Mouse (Mus musculus) spleen, adult 18-20 months (tissue): ENCODE measurements at regions not wholly inside any gene's neighbourhood (a gene's known extent, or its start where the extent isn't known, plus 50 kb on each side); places are given as distances from the start of the nearest gene placed in this dataset.

Experiments
- DNase-seq, 2 experiments: peaks; one replicate each; pipeline ENCODE4 v3.0.0; 2022; ENCODE audit warnings: mixed read lengths in 2 of 2

DNA sequence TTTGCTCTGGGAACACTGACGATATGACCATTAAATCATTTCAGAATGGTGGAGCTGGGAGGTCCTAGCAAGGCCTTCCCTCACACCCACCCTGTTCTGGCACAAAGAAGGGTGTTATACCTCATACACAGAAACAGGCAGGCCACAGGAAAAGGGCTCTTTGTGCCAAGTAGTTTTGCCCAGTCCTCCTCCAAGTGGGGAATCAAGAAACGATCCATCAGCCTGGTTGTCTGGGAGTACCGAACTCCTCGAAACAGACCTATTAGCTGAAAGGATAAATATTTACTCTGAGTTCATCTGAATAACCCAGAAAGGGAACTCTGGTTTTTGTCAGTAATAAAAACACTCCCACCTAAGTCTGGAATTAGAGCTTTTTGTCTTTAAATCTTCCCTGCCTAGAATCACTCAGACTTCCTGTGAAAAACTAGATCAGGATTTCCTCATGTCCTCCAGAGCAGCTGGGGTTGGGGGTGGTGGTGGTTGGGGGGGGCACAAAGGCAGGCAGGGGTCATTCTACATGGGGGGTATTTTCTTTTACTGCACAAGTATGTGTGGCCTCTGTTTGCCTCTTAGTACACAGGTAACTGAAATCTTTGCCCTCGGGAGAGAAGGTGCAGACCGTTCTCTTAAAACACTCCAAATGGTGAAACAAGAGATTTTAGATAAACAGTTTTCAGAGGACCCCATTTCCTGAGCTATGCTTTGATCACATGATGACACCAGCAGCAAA lies 681.3 kb downstream of the Gsdmc2 start:
- no peak for DNase-seq

DNA sequence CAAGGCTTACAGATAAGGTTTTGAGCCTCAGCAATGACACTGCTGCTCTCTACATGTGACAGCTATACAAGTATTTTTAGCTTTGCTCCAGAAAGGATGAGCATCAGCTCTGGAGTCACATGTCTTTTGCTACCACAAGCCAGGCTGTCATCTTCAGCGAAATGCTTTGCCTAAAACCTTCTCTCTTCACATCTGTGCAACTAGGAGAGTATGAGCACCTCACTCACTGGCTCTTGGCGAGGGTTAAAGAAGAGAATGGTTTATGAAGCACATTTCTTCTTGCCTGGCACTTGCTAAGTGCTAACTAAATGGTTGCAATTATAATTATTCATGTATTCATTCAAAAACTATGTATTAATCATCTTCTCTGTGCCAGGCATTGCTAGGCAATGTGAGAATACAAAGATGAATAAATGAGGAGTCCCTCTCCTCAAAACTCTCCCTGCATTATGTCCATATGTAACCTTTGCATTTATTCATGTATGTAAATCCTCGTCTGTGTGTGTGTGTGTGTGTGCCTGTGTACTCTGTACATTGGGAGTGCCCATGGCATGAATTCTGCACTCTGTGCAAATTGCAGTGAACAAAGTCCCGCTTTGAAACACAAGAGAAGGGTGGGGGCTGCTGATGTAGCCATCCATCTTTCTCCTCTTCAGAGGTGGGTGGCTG lies 682.0 kb downstream of the Gsdmc2 start:
- no peak for DNase-seq

DNA sequence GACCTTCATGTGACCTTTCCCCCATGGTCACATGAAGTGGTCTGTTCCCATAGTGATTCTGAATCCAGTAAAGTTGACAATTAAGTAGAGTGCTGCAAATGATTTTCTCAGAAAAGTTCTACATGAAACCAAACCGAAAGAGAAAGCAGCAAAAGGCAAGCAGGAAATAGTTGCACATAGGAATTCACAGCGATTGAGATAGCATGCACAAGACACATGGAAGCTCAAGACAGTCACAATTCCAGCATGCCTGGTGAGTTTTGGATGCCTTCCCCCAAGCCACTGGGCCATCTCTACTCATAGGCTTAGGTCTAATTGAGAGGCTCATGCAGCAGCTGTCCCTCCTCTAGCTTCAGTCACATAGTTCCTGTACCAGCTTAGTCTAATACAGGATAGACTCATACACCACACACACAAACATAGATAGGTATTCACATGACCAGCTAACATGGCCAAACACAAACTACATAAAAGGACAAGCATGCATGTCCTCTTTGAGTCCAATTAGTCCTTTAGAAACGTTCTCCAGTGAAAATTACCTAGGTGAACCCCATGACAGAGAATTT lies 721.8 kb downstream of the Gsdmc2 start:
- no peak for DNase-seq

DNA sequence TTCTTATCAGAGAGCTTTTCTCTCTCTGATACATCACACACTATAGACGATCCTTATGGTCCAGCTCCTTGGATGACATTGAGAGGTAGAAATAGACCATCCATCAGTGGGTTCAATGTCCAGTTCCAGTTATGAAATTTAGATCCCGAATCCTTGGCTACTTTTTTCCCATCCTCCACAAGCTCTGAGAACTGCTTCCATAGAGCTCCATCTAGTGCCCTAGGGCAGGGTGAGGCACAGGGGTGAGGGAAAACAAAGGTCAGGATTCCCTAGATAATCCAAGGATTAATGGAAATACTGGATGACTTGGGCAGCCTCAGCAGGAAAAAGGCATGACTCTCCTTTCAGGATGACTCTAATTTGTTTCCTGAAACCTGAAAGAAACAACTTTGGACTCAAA lies 732.1 kb downstream of the Gsdmc2 start:
- no peak for DNase-seq

DNA sequence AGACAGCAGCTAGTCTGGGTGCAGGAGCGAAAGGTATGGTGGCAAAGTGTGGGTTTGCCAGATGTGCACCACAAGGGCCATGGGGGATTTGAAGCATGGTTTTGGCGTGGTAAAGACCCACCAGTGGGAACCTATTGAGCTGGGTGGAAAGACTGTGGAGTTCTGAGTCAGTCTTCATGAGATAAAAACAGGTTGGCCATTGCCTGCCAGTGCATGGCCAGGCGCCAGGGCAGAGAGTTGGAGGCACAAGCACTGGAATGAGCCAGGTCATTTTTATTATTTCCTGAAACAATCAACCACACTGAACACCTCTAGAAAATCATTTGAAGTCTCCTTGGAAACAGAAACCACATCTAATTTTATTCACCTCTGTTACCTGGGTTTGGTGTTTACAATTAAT lies 744.9 kb downstream of the Gsdmc2 start:
- no peak for DNase-seq

DNA sequence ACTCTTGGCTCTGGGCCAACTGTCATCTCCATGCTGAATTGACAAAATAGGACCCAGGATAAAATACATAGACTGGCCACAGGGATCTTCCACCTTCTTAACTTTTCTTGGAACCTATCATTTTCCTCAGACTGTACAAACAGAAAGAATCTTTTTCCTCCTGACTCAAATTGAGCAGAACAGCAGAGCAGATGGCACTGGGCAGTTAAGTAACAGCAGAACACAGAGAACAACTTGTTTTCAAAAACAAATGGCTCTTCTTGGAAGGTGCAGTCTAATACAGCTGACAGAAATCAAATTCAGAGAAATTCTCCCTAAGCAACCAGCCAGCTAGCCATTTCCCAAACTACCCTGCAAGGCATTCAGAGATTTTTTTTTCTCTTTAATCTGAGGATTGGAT lies 763.0 kb downstream of the Gsdmc2 start:
- no peak for DNase-seq

DNA sequence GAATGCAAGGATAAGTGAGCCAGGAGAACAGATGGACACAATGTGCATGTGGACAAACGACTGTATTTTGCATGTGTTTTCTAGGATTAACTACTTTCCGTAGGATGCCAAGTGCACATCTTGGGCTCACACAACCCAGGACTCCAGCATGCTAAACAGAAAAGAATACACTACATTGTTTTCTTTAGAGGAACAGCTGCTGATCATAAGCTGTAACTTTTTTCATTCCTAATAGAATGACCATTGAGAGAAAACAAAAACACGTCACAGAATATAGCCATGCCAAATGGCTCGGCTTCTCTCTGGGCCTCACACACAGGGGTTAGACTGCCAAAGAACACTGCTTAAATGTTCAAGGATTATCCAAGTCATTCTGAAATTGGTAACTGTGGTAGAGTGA lies 765.2 kb downstream of the Gsdmc2 start:
- no peak for DNase-seq

DNA sequence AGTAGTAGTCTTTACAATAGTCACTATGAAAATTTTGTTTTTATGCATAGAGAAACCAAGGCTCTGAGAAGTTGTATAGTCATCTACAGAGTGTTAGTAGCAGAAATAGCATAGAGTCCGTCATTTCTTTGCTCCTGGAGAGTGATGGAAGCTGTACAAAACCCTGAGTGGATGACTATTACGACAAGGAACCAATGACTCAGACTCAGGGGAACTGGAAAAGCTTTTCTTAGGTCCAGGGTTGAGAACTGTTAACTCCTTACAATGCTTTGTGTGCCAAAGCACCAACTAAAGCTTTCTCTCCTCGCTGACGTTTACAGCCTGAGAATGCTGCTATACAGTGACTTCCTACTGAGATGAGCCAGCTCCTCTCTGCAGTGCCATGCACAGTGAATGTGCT lies 773.1 kb downstream of the Gsdmc2 start:
- no peak for DNase-seq

DNA sequence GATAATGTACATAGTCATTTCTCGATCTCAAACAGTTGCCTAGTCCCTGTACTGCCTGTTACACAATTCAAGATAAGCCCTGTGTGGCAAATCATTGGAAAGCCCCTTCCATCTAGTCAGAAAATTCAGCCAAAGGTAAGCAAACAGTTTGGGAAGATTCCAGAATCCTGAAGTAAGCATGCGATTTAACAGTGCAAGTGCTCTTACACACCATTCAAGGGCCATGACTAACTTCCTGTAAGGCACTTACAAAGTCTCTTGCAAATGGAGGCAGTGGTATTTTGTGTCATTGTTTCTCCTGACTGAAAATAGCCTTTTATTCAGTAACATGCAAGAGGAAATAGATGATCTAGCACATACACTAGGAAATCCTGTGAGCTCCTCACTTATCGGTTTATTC lies 777.9 kb downstream of the Gsdmc2 start:
- no peak for DNase-seq

DNA sequence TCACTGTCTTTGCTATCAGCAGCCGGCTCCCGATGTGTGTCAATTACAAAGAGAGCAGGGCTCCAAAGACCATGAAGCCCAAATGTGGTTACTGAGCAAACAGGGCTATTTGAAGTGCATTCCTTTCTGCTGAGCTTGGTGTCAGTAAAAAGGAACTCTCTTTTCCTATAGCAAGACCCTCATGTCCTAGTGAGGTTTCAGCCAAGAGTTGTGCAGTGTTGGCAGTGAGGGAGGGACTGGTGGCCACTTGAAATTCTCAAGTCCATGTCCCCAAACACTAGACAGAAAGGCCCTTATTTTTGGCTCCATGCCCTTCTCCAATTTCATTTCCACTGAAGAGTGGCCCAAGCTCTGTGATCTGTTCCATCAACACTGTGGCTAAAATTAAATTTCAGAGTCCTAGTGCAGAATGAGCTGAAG lies 778.9 kb downstream of the Gsdmc2 start:
- no peak for DNase-seq

DNA sequence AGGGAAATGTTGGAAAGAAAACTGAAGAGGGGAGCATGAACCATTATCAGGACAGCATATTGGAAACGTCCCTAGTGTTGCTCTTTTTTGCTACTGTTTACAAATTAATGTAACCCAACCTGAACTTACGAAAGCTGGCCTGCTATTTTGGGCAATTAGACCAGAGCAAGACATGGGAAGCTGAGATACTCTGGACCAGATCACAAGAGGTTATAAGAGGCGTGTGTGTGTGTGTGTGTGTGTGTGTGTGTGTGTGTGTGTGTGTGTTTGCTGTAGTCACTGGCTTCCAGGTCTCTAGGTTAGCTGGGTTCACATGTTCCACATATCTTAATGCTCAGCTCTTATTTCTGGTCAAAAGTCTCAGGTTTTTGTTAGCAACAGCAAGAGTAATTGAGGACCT lies 783.1 kb downstream of the Gsdmc2 start:
- no peak for DNase-seq

DNA sequence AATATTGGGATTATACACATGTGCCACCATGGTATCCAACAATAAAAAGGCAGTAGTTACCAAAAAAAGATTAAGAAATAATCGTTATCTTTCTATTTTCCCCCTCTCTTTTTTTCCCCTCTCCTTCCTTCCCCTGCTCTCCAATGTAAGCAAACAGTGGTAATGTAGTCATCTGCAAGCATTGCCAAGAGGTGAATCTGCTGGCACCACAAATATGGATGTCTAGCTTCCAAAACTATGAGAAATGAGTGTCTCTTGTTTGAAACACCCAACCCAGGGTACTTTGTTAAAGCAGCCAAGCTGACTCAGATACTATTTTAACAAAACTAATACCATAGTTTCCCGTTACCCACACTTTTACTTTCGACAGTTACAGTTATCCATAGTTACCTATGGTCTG lies 784.2 kb downstream of the Gsdmc2 start:
- no peak for DNase-seq

DNA sequence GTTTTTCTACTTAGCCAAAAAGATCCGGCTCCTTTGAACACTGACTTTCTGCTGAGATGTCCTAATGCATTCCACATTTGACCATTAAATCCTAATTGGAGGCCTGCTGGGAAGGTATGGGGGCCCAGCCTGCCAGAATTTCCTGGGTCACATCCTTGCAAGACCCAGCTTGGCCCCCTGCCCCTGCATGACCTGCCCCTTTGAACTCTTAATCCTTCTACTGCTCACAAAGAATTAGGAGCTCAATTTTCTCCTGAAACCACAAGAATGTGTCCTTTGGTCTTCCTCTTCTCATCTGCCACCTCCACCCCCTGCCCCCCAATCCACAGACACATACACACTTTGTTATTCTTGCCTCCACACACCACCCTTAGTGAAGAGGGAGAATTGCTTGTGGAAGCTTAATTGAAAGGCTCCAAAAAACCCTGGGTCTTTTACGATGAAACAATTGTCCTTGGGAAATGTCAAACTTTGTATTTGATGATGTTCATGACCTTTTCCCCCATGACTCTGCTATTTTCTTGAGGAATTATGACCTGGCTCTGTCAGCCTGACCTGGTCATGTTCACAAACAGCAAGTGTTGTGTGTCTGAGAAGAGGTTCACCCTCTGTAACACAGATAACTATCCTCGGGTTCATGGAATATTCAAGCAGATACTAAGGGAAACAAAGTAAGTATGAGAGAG lies 792.3 kb downstream of the Gsdmc2 start:
- DNase-seq = no peak

DNA sequence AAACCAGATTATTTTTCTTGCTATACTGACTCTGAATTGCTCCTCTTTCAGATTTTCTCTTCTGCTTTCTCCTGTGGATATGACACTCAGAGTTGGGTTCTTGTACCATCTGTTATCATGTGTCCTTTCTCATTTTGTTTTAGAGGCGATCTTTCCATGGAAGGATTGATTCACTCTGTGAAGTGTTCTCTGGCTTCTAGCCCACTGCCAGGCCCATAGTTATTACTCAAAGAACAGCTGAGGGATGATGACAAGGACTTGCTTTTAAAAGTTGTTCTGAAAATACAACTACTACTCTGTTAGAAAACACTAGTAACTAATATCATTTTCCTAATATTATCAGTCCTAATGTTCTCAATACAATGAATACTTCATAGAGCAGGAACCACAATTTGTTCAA lies 794.9 kb downstream of the Gsdmc2 start:
- no peak for DNase-seq

DNA sequence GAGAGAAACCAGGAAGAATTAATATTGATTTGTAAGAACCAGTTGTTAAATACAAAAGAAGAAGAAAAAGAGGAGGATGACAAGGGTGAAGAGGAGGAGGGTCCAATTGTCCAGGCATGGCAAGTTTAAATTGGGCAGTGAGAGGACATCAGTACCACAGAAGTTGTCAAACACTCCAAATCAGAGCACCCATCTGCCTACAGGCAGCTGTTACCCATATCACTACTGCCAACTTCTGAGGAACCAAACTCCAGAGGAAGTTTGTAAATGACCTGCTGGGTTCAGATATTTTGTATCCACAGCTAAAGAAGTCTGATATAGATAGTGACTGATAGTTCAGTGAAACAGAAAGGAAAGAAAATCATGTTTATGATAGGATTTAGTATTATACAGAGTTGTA lies 802.6 kb downstream of the Gsdmc2 start:
- no peak for DNase-seq

DNA sequence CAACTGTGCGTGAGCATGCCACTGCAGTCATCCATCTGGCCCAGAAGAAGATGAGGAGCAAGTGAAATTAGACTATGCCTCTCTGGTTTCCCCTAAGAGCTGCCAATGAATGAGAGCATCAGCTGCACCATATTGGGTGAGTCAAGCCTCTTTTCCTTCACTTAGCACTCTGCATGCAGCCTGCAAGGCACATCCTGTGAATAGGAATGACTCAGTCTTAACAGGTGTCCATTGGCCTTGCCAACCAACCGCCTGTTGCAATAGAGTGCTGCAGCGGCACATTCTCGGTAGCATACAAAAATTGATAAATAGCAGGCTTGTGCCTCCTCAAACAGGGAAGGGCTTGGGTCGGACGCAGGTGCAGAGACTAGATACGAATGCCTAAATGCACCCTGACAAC lies 808.7 kb downstream of the Gsdmc2 start:
- DNase-seq = no peak

DNA sequence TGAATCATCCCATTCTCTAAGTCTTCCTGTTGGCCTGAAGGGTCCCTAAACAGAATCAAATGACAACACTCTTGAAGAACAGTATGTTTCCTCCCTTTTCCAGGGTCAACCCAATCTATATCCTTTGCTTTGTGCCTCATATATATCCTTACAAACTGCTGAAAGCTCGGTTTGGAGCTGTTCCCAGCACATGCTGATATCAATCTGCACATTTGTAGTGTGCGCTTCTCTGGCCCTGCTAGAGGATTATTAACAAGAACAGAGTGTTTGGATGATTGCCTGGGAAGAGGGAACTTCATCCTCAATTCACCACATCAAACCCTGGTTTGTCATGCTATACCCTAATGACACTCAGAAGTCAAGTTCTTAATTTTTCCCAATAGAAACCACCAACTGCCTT lies 824.2 kb downstream of the Gsdmc2 start:
- DNase-seq = no peak

DNA sequence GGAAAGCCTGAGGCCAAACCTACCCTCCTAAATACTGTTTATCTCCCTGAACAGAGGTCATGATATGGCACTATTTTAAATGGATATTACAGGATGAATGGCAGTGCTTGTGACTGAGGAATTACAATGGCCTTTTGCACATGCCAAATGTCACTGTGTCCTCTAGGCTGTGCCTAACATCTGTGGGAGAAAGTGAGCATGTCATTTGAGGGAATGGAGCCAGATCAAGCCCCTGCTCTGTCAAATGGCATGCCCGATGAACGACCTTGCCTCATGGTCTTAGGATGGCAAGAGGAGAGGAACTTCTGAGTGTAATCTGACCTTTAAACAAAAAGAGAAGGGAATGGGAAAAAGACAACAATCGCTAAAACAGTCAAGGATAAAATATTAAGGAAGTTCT lies 827.0 kb downstream of the Gsdmc2 start:
- no peak for DNase-seq

DNA sequence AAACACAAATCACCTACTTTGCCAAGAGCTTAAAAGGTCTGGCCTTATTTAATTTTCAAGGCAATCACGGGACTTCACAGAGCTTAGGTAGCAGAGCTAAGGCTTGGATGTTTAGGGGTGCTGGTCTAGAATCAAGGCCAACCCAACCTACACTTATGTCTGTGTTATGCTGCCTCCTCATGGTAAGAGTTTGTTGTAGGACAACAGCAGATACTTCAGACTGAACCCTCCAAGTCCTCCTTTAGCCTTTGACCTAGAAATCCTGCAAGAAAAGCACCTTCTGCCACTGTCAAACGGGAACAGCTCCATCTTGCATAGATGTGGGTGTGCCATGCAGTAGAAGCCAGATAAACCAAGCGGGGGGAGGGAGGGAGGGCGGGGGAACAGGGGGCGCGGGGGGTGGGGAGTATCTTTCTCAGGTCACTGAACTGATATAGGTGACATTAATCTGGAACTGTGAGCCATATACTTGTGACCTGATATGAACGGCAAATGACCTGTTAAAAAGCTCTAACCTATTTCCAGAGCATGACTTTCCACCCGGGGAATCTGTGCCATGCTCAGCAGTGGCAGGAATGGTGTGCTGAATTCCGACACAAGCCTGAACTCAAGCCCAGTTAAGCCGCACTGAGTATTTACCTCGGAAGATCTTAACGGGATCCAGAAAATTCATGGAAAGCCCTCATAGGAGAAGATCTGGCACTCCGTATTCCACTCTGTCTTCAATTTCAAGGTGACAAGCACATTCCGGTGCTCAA lies 838.3 kb downstream of the Gsdmc2 start:
- DNase-seq = no peak

DNA sequence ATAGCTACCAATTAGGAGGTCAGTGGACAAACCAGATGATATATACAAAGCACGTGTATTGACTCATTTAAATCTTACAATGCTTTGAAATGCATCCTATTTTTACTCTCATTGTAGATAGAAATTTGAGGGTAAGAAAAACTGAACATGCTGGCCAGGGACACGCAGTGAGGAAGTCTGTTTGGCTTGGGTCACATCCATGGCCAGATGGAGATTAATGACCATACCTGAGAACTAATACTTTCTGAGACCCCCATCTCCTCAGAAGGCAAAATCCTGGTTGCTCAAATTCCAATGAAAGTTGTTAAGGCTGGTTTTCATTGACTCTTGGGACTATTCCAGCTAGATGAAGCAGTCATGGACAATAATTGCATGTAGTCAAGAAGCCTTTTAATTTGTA lies 850.3 kb downstream of the Gsdmc2 start:
- no peak for DNase-seq

DNA sequence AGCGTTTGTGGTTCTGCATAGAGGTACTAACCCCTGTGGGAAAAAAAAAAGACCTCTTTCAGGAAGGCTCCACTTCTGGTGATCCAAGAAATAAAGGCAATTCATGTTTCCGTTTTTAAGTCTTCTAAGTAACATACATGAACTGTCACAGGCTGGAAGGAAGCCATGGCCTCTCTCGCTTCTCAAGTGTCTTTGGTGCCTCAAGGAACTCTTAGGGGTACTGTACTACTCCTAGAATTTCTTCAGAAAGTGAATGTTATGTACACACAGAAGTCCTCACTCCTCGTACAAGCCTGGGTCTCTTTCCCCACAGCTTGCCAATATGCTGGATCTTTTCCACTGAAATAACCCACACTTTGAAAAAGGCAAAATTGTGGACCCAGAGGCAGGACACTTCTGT lies 858.1 kb downstream of the Gsdmc2 start:
- no peak for DNase-seq

DNA sequence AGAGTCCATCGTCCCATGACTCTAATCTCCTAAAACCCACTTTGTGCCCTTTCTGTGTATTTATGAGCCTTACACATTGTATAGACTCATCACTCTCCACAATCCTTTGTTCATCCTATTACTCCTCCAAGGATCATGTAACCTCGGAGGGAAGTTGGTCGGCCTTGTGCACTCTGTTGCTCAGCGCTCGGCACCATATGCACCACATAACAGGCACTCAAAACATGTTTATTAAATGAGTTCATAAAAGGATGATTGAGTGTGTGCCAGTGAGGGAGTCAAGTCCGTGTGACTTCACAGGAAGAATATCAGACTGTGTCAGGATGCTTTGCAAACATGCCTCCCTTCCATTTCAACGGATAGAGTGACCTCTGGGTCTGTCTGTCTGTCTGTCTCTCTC lies 858.8 kb downstream of the Gsdmc2 start:
- no peak for DNase-seq

DNA sequence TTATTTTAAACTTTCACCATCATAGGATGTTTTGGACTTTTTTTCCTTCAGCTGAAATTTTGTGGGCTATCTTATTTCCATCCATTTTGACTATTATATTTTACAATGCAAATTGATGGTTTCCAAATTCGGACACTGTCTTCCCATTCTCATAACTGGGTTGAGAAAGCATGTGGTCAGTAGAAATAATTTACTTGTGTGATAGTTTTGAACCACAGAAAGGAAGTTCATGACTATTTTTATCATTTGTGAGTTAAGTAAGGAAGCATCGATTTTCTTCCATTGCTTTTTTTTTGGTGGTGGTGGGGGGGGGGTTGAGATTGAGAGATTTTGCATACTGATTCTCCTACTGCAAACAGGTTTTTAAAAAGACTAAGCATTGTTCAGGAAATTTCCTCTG lies 874.4 kb downstream of the Gsdmc2 start:
- no peak for DNase-seq
